Mouse (Mus musculus) cerebellum, adult 2 months (tissue): ENCODE results near the gene Rhod.

Experiments
- CTCF ChIP-seq: fragments of 200-500 bp; IDR thresholded peaks from 2 replicates; pipeline ENCODE4 v1.5.1; 2011; ENCODE audit warnings: low read depth, mild to moderate bottlenecking, control low read depth, low read length, moderate library complexity, borderline replicate concordance; ENCODE audit not compliant: insufficient read depth
- POLR2A ChIP-seq: fragments of 200-500 bp; IDR thresholded peaks from 2 replicates; pipeline ENCODE4 v1.6.1; 2011; ENCODE audit warnings: low read length, control low read depth, borderline replicate concordance; ENCODE audit not compliant: insufficient read depth

DNA sequence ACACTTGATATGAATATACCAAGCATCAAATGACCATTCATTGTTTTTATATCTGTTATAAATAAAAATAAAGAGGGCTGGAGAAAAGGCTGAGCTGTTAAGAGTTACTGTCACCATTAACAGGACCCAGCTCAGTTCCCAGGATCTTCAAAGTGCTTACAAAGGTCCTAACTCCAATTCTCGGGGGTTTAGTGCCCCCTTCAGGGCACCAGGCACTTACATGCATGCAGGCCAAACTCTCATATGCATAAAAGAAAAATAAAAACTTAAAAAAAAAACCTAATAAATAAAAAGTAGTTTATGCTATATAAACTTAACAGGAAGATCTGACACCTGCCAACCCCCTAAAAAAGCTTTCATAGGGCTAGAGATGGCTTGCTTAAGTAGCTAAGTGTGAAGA is 54.9 kb downstream of the Rhod start:
- TF ChIP-seq POLR2A (no peak), CTCF (no peak)
